Mouse (Mus musculus): Measurements from ENCODE around the gene Auts2. TPM values are rescaled to one million over a fixed set of nuclear protein-coding genes. Genes with fewer than 3 reads are reported as not detected.

Auts2 gene
- polyA plus RNA-seq, 1 experiment from 2014 or later = 27.3 TPM

DNA sequence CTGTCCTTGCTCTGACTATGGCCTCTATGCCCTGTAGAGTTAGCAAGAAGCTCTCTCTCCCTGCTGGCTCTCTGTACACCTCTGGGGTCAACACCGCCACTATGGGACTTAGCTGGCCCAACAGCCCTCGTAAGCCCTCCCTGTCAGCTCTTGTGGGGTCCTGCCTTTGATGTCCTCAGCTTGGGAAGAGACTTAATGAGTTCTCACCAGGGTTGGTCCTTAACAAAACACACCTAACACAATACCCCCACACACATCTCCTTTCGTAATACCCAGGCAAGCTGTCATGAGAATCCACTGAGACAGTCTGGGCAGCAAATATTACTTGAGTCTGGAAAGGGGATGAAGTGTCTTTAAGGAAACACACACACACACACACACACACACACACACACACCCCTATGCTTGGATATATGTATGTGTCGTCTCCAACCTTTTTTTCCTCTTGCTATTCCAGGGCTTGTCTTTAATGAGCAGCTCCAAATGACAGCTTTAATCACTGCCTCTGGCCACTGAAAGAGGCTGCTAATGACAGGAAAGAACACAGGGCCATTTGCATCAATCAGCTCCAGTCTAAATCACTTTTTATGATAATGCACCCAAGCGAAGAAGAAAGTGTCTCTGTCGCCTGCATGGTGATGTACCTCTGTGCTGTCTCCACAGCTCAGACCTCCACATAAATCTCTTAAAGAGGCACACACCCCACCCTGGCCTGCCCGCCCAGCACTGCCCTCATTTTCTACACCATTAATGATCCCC lies 941.0 kb downstream of the Auts2 start:
- DNase-seq = no peak
- ATAC-seq (ENCODE audit: insufficient read depth) = no peak
- Histone ChIP-seq H3K9me3 (ENCODE audit: low read depth, low read length) (no peaks in the 10 kb centered on the region), H3K9ac (no peak overlapping the region), H3K36me3 (ENCODE audit: insufficient read depth) (no peaks in the 10 kb centered on the region), H3K4me2 (no peak overlapping the region), H3K4me3 (ENCODE audit: low read depth, low read length) (no peak overlapping the region), H3K27ac (ENCODE audit: low read depth) (no peak overlapping the region), H3K27me3 (ENCODE audit: insufficient read depth, low read length) (no peaks in the 10 kb centered on the region), H3K4me1 (ENCODE audit: insufficient read depth) (peaks cover 6% of the 10 kb centered on the region; the same call in 1 of the 2 replicates)
- TF ChIP-seq CTCF (IDR thresholded peaks at IDR 0.05; ENCODE audit: low read depth) = no peak
- WGBS = 60% methylated on average over 7 of the region's 7 CpGs

DNA sequence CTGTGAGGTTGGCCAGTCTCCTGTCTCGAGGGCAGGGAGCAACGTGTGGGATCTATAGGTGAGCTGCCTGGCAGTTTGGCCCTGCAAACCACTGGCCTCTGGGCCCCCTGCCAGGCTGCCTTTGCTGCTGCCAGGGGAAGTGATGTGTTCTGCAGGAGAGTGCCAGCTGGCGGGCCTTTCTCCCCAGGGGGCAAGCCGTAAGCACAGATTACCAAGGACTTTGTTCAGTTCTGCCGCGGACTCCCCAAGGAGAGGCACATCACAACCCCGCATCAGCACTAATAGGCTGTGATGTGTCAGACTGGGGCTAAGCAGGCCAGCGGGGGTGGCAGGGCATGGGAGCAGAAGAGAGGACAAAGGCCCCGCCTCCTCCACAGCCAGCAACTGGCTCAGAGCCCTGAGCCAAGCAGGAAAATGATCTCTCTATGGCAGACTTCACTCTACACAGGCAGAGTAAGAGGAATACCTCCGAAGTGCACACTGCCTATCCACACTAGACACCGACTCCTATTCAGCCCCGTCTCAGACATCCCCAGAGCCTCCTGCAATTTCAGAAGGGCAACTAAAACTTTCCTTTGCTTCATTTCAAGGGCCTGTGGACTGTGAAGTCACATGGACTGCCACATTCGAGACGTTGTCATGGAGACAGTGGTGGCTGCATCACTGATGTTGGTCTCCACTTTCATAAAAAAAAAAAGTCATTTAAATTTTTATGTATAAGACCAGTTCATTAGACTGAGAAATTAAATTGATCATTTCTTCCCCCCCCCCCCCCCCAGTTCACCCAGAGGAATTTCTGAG lies 942.6 kb downstream of the Auts2 start:
- Histone ChIP-seq H3K9ac (no peak overlapping the region), H3K27me3 (ENCODE audit: insufficient read depth, low read length) (0 out of 2 replicates have a peak, but pooled peaks cover 7% of the 10 kb centered on the region), H3K4me1 (ENCODE audit: insufficient read depth) (peaks cover 6% of the 10 kb centered on the region; the same call in 1 of the 2 replicates), H3K4me3 (ENCODE audit: low read depth, low read length) (no peak overlapping the region), H3K36me3 (ENCODE audit: insufficient read depth) (no peaks in the 10 kb centered on the region), H3K27ac (ENCODE audit: low read depth) (no peak overlapping the region), H3K4me2 (peak overlapping the region; percentile 24; the same call in 1 of the 2 replicates), H3K9me3 (ENCODE audit: low read depth, low read length) (no peaks in the 10 kb centered on the region)
- ATAC-seq (ENCODE audit: insufficient read depth) (peak; percentile 79), DNase-seq (peak; percentile 65)
- TF ChIP-seq CTCF (IDR thresholded peaks at IDR 0.05; ENCODE audit: low read depth) = no peak
- WGBS = 23% methylated on average over 14 of the region's 14 CpGs

DNA sequence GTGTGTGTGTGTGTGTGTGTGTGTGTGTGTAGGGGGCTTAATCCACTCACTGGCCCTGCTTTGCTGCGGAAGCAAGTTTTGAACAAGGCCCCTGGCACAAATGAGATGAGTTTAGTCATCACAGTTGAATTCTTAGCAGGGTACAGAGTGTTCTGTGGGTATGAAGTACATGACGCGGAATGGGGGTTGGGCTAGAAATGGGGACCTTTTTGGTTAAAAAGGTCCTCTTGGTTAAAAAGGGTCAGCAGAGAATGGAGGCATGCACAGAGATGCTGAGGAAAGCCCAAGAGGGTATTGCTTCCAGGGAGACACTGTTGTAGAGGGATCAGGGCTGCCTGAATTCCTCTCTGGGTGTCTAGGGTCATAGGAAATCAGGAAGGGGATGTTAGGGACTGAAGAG lies 945.6 kb downstream of the Auts2 start:
- H3K9ac ChIP-seq = no peak overlapping the region
- no peak for TF ChIP-seq CTCF (IDR thresholded peaks at IDR 0.05; ENCODE audit: low read depth)
- no peak overlapping the region for H3K4me3 ChIP-seq (ENCODE audit: low read depth, low read length)
- DNase-seq = no peak
- H3K9me3 ChIP-seq (ENCODE audit: low read depth, low read length) = no peaks in the 10 kb centered on the region
- 86% methylated on average over 3 of the region's 3 CpGs for WGBS
- no peak overlapping the region for H3K27ac ChIP-seq (ENCODE audit: low read depth)
- H3K4me1 ChIP-seq (ENCODE audit: insufficient read depth) = peaks cover 6% of the 10 kb centered on the region; the same call in 1 of the 2 replicates
- 0 out of 2 replicates have a peak, but pooled peaks cover 7% of the 10 kb centered on the region for H3K27me3 ChIP-seq (ENCODE audit: insufficient read depth, low read length)
- H3K4me2 ChIP-seq = no peak overlapping the region
- no peak for ATAC-seq (ENCODE audit: insufficient read depth)
- no peaks in the 10 kb centered on the region for H3K36me3 ChIP-seq (ENCODE audit: insufficient read depth)

DNA sequence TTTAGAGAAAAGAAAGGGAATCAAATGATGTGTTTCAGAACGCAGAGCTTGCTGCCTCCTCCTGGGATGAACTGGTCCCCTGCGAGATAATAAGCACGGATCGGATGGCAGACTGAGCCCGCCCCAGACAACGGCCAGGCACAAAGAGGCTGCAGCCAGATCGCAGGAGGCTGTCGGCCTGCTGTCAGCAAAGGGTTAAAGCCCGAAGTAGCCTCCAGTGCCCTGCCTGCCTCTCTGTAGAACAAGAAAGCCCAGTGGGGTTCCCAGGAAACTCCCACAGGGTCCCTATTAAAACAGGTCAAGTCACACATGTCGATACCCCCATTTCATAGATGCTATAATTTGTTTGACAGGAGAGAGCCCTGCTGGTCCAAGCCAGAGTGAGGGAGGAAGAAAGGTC lies 946.6 kb downstream of the Auts2 start:
- no peaks in the 10 kb centered on the region for H3K9me3 ChIP-seq (ENCODE audit: low read depth, low read length)
- 7% methylated on average over 10 of the region's 10 CpGs for WGBS
- peaks cover 6% of the 10 kb centered on the region; the same call in 1 of the 2 replicates for H3K4me1 ChIP-seq (ENCODE audit: insufficient read depth)
- H3K4me2 ChIP-seq = no peak overlapping the region
- H3K9ac ChIP-seq = no peak overlapping the region
- no peak overlapping the region for H3K4me3 ChIP-seq (ENCODE audit: low read depth, low read length)
- ATAC-seq (ENCODE audit: insufficient read depth) (no peak), DNase-seq (no peak)
- TF ChIP-seq CTCF (IDR thresholded peaks at IDR 0.05; ENCODE audit: low read depth) = no peak
- H3K27ac ChIP-seq (ENCODE audit: low read depth) = no peak overlapping the region
- H3K36me3 ChIP-seq (ENCODE audit: insufficient read depth) = no peaks in the 10 kb centered on the region
- H3K27me3 ChIP-seq (ENCODE audit: insufficient read depth, low read length) = 0 out of 2 replicates have a peak, but pooled peaks cover 7% of the 10 kb centered on the region

DNA sequence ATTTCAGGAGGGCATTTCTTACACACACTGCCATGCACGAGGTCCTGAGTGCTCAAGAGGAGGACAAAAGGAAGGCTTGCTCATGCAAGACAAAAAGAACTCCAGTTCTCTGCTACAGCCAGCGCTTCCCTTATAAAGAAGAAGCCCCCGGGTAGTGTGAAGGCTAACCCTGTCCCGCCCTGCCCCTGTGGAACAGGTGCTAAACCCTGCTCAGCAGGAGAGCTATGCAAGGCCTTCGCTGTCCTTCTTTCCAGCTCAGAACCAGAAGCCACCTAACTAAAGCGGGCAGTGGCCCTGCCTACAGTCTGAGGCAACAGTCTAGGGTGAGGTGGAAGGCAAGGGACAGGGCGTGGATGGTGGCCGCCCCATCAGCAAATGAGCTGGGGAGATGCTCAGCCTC lies 947.4 kb downstream of the Auts2 start:
- Histone ChIP-seq H3K9me3 (ENCODE audit: low read depth, low read length) (no peaks in the 10 kb centered on the region), H3K9ac (no peak overlapping the region), H3K4me1 (ENCODE audit: insufficient read depth) (peaks cover 5% of the 10 kb centered on the region; the same call in 1 of the 2 replicates), H3K27me3 (ENCODE audit: insufficient read depth, low read length) (0 out of 2 replicates have a peak, but pooled peaks cover 7% of the 10 kb centered on the region), H3K4me3 (ENCODE audit: low read depth, low read length) (no peak overlapping the region), H3K27ac (ENCODE audit: low read depth) (no peak overlapping the region), H3K4me2 (no peak overlapping the region), H3K36me3 (ENCODE audit: insufficient read depth) (no peaks in the 10 kb centered on the region)
- WGBS = 43% methylated on average over 8 of the region's 8 CpGs
- TF ChIP-seq CTCF (IDR thresholded peaks at IDR 0.05; ENCODE audit: low read depth) = no peak
- ATAC-seq (ENCODE audit: insufficient read depth) = no peak
- no peak for DNase-seq

DNA sequence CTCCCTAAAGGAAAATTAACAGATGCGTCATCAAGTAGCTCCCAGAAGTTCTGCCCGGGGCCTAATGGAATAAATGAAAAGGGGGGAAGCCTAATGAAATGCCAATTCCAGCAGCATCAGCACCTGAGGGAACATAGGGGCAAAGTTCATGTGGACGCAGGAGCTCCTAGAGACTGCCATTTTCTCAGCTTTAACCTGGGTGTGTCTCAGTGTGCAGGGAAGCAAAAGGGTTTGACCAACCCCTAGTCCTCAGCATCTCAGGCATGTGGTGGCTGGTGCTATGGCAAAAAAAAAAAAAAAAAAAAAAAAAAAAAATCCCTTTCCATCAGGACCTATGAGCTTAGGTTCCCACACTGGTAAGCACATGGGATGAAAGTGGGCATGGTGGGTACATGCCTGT lies 948.5 kb downstream of the Auts2 start:
- no peak overlapping the region for H3K4me2 ChIP-seq
- H3K27ac ChIP-seq (ENCODE audit: low read depth) = no peak overlapping the region
- 85% methylated on average over 3 of the region's 3 CpGs for WGBS
- ATAC-seq (ENCODE audit: insufficient read depth) = no peak
- DNase-seq = no peak
- H3K9ac ChIP-seq = no peak overlapping the region
- H3K36me3 ChIP-seq (ENCODE audit: insufficient read depth) = no peaks in the 10 kb centered on the region
- H3K4me1 ChIP-seq (ENCODE audit: insufficient read depth) = no peaks in the 10 kb centered on the region
- no peaks in the 10 kb centered on the region for H3K9me3 ChIP-seq (ENCODE audit: low read depth, low read length)
- H3K27me3 ChIP-seq (ENCODE audit: insufficient read depth, low read length) = 0 out of 2 replicates have a peak, but pooled peaks cover 7% of the 10 kb centered on the region
- no peak overlapping the region for H3K4me3 ChIP-seq (ENCODE audit: low read depth, low read length)
- TF ChIP-seq CTCF (IDR thresholded peaks at IDR 0.05; ENCODE audit: low read depth) = no peak

DNA sequence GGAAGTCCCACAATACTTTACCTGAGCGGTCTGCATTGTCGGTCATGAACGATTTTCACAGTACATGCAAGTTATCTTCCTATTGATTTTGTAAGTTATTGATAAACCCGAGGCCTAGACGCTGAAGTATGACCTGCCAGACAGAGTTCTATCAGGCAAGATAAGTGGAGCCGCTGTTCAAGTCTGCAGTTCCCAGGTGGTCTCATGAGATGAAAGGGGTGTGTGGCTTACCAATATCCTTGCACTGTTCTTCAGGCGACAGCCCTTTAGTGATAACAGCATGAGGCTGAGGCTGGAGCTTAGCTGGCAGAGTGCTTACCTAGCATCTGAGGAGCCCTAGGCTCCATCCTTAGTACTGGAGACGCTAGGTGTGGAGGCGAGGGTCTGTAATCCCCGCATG lies 949.9 kb downstream of the Auts2 start:
- Histone ChIP-seq H3K4me3 (ENCODE audit: low read depth, low read length) (no peak overlapping the region), H3K27ac (ENCODE audit: low read depth) (no peak overlapping the region), H3K36me3 (ENCODE audit: insufficient read depth) (no peaks in the 10 kb centered on the region), H3K4me2 (no peak overlapping the region), H3K4me1 (ENCODE audit: insufficient read depth) (no peaks in the 10 kb centered on the region), H3K9ac (no peak overlapping the region), H3K27me3 (ENCODE audit: insufficient read depth, low read length) (0 out of 2 replicates have a peak, but pooled peaks cover 7% of the 10 kb centered on the region), H3K9me3 (ENCODE audit: low read depth, low read length) (no peaks in the 10 kb centered on the region)
- DNase-seq = no peak
- TF ChIP-seq CTCF (IDR thresholded peaks at IDR 0.05; ENCODE audit: low read depth) = no peak
- ATAC-seq (ENCODE audit: insufficient read depth) = no peak
- WGBS = 82% methylated on average over 10 of the region's 10 CpGs
